Mouse (Mus musculus): ENCODE data around the gene Traf3. TPM values are rescaled to one million over a fixed set of nuclear protein-coding genes. Genes with fewer than 3 reads are reported as not detected.

Gene Traf3
- polyA plus RNA-seq, 1 experiment from 2014 or later = 15.7 TPM

DNA sequence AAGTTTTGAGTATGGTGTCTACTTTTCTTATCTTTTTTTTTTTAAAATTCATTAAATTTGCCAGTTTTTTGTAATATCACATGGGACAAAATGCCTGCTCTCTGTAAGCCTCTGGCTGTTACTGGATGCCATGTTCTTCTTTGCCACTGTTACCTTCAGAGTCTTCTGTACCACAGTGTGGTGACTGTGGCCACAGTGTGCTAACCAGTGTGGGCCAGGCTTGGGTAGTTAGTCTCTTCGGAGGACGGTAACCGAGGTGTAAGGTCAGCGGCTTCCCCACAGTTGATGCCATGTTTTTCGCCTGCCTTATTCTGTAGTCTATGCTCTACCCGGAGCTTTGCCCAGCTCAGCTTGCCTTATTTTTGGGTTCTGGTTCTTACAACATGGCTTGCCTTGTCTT, 16.2 kb downstream of the Traf3 start:
- no peaks in the 10 kb centered on the region for H3K27me3 ChIP-seq

GRCm38 (mm10) chr12:111184476-111184875, 18.3 kb downstream of the Traf3 start, which contains the start of gene 4930595D18Rik:
4930595D18Rik (minus strand) TSS chr12:111184491.
- Histone ChIP-seq H3K36me3 (no peaks in the 10 kb centered on the region), H3K27ac (no peak within 1 kb of the TSS), H3K4me2 (replicated peaks) (no peak within 1 kb of the TSS), H3K4me1 (replicated peaks) (peaks cover 11% of the 10 kb centered on the region), H3K4me3 (replicated peaks) (no peak within 1 kb of the TSS), H3K9me3 (no peaks in the 10 kb centered on the region), H3K9ac (replicated peaks) (no peak within 1 kb of the TSS), H3K27me3 (no peaks in the 10 kb centered on the region)
- no peak for ATAC-seq
- 82% methylated on average over 5 of the region's 5 CpGs for WGBS

More for the DNA sequence above, 16.2 kb downstream of the Traf3 start:
- WGBS = 95% methylated on average over 6 of the region's 6 CpGs
- Histone ChIP-seq H3K9ac (replicated peaks) (no peak overlapping the region), H3K4me1 (replicated peaks) (peaks cover 11% of the 10 kb centered on the region), H3K9me3 (no peaks in the 10 kb centered on the region), H3K4me2 (replicated peaks) (no peak overlapping the region), H3K27ac (no peak overlapping the region), H3K36me3 (no peaks in the 10 kb centered on the region), H3K4me3 (replicated peaks) (no peak overlapping the region)
- no peak for ATAC-seq

- no peak overlapping the region for H3K4me3 ChIP-seq (replicated peaks)
- H3K36me3 ChIP-seq = peaks cover 4% of the 10 kb centered on the region
- no peaks in the 10 kb centered on the region for H3K9me3 ChIP-seq
- ATAC-seq = no peak
- no peak overlapping the region for H3K27ac ChIP-seq
- peaks cover 11% of the 10 kb centered on the region for H3K4me1 ChIP-seq (replicated peaks)
- H3K9ac ChIP-seq (replicated peaks) = no peak overlapping the region
- no peaks in the 10 kb centered on the region for H3K27me3 ChIP-seq
- WGBS = 91% methylated on average over 3 of the region's 3 CpGs
- no peak overlapping the region for H3K4me2 ChIP-seq (replicated peaks)
Observed at GRCm38 (mm10) chr12:111186986-111187385, 20.8 kb downstream of the Traf3 start.

- 96% methylated on average over 4 of the region's 4 CpGs for WGBS
Observed at GRCm38 (mm10) chr12:111188295-111188694, 22.1 kb downstream of the Traf3 start.

DNA sequence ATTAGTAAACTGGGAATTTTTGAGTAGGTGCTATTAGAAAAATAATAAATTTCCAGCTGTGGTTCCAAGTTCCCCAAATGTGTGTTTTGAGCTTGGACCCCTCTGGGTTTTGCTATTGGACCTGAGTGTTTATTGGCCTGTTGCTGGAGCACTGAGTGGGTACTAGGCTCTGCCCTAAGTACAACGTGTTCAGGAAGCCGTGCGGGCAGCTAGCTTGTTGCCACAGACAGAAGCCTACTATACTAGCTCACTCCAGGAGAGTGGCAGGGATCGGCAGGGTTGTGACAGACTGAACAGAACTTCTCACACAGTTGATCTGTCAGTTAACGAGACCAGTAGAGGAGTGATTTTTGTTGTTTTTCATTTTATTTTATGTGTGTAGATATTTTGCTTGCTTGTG, 24.2 kb downstream of the Traf3 start:
- ATAC-seq = no peak
- Histone ChIP-seq H3K4me2 (replicated peaks) (no peak overlapping the region), H3K36me3 (peaks cover 4% of the 10 kb centered on the region), H3K4me3 (replicated peaks) (no peak overlapping the region), H3K27ac (no peak overlapping the region), H3K27me3 (no peaks in the 10 kb centered on the region), H3K9ac (replicated peaks) (no peak overlapping the region), H3K9me3 (no peaks in the 10 kb centered on the region), H3K4me1 (replicated peaks) (peaks cover 21% of the 10 kb centered on the region)
- WGBS = 88% methylated on average over 5 of the region's 5 CpGs

More at GRCm38 (mm10) chr12:111188295-111188694, 22.1 kb downstream of the Traf3 start:
- Histone ChIP-seq H3K4me3 (replicated peaks) (no peak overlapping the region), H3K4me2 (replicated peaks) (no peak overlapping the region), H3K27me3 (no peaks in the 10 kb centered on the region), H3K36me3 (peaks cover 4% of the 10 kb centered on the region), H3K9ac (replicated peaks) (no peak overlapping the region), H3K4me1 (replicated peaks) (peaks cover 19% of the 10 kb centered on the region), H3K27ac (no peak overlapping the region), H3K9me3 (no peaks in the 10 kb centered on the region)
- ATAC-seq = no peak

- WGBS = 73% methylated on average over 2 of the region's 2 CpGs
Observed at GRCm38 (mm10) chr12:111190891-111191290, 24.7 kb downstream of the Traf3 start.

GRCm38 (mm10) chr12:111192777-111193176, 26.6 kb downstream of the Traf3 start:
- H3K36me3 ChIP-seq = peaks cover 4% of the 10 kb centered on the region
- H3K27ac ChIP-seq = no peak overlapping the region
- H3K27me3 ChIP-seq = no peaks in the 10 kb centered on the region
- ATAC-seq = no peak
- peaks cover 17% of the 10 kb centered on the region for H3K4me1 ChIP-seq (replicated peaks)
- no peaks in the 10 kb centered on the region for H3K9me3 ChIP-seq
- H3K4me2 ChIP-seq (replicated peaks) = no peak overlapping the region
- H3K4me3 ChIP-seq (replicated peaks) = no peak overlapping the region
- H3K9ac ChIP-seq (replicated peaks) = no peak overlapping the region
- 80% methylated on average over 6 of the region's 6 CpGs for WGBS

More at GRCm38 (mm10) chr12:111190891-111191290, 24.7 kb downstream of the Traf3 start:
- Histone ChIP-seq H3K27me3 (no peaks in the 10 kb centered on the region), H3K4me3 (replicated peaks) (no peak overlapping the region), H3K36me3 (peaks cover 4% of the 10 kb centered on the region), H3K9me3 (no peaks in the 10 kb centered on the region), H3K27ac (no peak overlapping the region), H3K4me2 (replicated peaks) (no peak overlapping the region), H3K4me1 (replicated peaks) (peaks cover 17% of the 10 kb centered on the region), H3K9ac (replicated peaks) (no peak overlapping the region)
- ATAC-seq = no peak

DNA sequence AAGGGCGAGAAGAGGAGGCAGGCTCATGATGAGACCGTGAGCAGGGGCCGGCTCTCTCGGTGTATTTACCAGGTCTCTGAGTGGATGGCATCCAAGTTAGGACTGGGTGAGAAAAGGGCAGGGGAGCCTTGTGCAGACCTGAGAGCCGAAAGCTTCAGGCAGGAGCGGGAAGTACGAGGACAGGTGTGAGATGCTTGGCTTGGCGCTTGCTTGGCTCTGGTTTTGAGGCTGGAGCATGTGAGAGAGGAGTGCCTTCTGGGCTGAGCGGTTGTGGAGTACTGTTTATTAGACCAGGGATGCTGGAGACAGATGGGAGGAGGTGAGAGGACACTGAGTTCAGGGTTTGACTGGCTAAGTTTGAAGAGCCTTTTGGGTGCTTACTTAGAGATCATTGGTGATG, 27.2 kb downstream of the Traf3 start:
- Histone ChIP-seq H3K4me3 (replicated peaks) (no peak overlapping the region), H3K27me3 (no peaks in the 10 kb centered on the region), H3K4me2 (replicated peaks) (no peak overlapping the region), H3K36me3 (peaks cover 4% of the 10 kb centered on the region), H3K4me1 (replicated peaks) (peaks cover 17% of the 10 kb centered on the region), H3K27ac (peak overlapping the region; percentile 19), H3K9me3 (no peaks in the 10 kb centered on the region), H3K9ac (replicated peaks) (no peak overlapping the region; the same call in 1 of the 2 replicates)
- no peak for ATAC-seq
- 76% methylated on average over 9 of the region's 9 CpGs for WGBS

DNA sequence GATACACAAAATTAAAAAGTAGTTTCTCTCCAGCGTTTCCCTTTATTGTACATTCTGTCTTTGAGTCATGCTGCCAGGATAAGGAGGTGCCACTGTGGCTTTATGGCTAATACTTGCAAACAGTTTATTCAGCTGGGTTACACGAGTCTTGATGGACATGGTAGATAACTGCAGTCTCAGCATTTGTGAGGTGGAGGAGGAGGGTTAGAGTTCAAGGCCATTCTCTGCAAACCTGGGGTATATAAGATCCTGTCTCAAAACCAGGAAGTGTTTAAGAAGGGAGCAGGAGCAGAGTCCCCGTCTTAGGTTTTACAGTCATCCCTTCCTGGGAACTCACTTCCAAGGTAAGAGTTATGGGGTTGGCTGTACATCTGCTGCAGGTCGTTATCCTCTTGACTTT, 30.4 kb downstream of the Traf3 start:
- Histone ChIP-seq H3K27ac (no peak overlapping the region), H3K4me1 (replicated peaks) (peaks cover 17% of the 10 kb centered on the region), H3K36me3 (no peaks in the 10 kb centered on the region), H3K4me2 (replicated peaks) (no peak overlapping the region), H3K27me3 (no peaks in the 10 kb centered on the region), H3K9ac (replicated peaks) (no peak overlapping the region), H3K9me3 (no peaks in the 10 kb centered on the region), H3K4me3 (replicated peaks) (no peak overlapping the region)
- WGBS = 92% methylated on average over 4 of the region's 4 CpGs
- no peak for ATAC-seq

GRCm38 (mm10) chr12:111203076-111203475, 36.9 kb downstream of the Traf3 start:
- no peaks in the 10 kb centered on the region for H3K36me3 ChIP-seq
- peak; percentile 53; the same call in 1 of the 2 replicates for ATAC-seq
- H3K9me3 ChIP-seq = no peaks in the 10 kb centered on the region
- H3K27ac ChIP-seq = peak overlapping the region; percentile 58
- peaks cover 20% of the 10 kb centered on the region for H3K4me1 ChIP-seq (replicated peaks)
- H3K4me2 ChIP-seq (replicated peaks) = no peak overlapping the region
- H3K9ac ChIP-seq (replicated peaks) = no peak overlapping the region
- no peaks in the 10 kb centered on the region for H3K27me3 ChIP-seq
- H3K4me3 ChIP-seq (replicated peaks) = no peak overlapping the region
- 57% methylated on average over 10 of the region's 10 CpGs for WGBS

GRCm38 (mm10) chr12:111203945-111204344, 37.8 kb downstream of the Traf3 start:
- ATAC-seq = no peak
- H3K4me1 ChIP-seq (replicated peaks) = peaks cover 20% of the 10 kb centered on the region
- H3K27ac ChIP-seq = peak overlapping the region; percentile 17; the same call in 1 of the 2 replicates
- 49% methylated on average over 3 of the region's 3 CpGs for WGBS
- H3K36me3 ChIP-seq = no peaks in the 10 kb centered on the region
- H3K27me3 ChIP-seq = no peaks in the 10 kb centered on the region
- no peak overlapping the region for H3K4me3 ChIP-seq (replicated peaks)
- no peak overlapping the region for H3K4me2 ChIP-seq (replicated peaks)
- H3K9me3 ChIP-seq = no peaks in the 10 kb centered on the region
- H3K9ac ChIP-seq (replicated peaks) = no peak overlapping the region

DNA sequence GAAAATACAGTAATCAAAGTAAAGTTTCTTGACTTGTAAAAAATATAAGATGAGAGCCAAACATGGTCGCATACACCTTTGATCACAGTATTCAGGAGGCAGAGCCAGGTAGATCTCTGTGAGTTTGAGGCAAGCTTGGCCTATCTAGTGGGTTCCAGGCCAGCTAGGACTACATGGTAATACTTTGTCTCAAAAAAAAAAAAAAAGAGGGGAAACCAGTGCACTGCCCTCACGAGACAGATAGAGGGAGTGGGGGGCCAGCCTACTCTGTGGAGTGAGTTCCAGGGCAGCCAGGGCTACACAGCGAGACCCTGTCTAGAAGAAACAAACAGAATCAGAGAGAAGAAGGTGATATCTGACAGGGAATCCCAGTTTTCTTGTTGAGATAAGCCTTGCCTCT, 41.5 kb downstream of the Traf3 start:
- H3K4me2 ChIP-seq (replicated peaks) = no peak overlapping the region
- 80% methylated on average over 3 of the region's 3 CpGs for WGBS
- H3K9ac ChIP-seq (replicated peaks) = no peak overlapping the region
- ATAC-seq = no peak
- H3K27ac ChIP-seq = no peak overlapping the region
- H3K4me3 ChIP-seq (replicated peaks) = no peak overlapping the region
- peaks cover 18% of the 10 kb centered on the region for H3K4me1 ChIP-seq (replicated peaks)
- no peaks in the 10 kb centered on the region for H3K27me3 ChIP-seq
- H3K9me3 ChIP-seq = no peaks in the 10 kb centered on the region
- no peaks in the 10 kb centered on the region for H3K36me3 ChIP-seq

- no peaks in the 10 kb centered on the region for H3K9me3 ChIP-seq
- H3K27me3 ChIP-seq = no peaks in the 10 kb centered on the region
- no peak overlapping the region for H3K27ac ChIP-seq
- H3K4me1 ChIP-seq (replicated peaks) = no peaks in the 10 kb centered on the region
- no peaks in the 10 kb centered on the region for H3K36me3 ChIP-seq
- no peak overlapping the region for H3K4me3 ChIP-seq (replicated peaks)
- ATAC-seq = no peak
- 71% methylated on average over 5 of the region's 5 CpGs for WGBS
- H3K4me2 ChIP-seq (replicated peaks) = no peak overlapping the region
- no peak overlapping the region for H3K9ac ChIP-seq (replicated peaks)
Observed at GRCm38 (mm10) chr12:111211729-111212128, 45.6 kb downstream of the Traf3 start.
